ENCODE assay signal across 2 mouse cellular contexts in genomic region chr4:118123030-118123704, GRCm38 (mm10).
TF ChIP-seq lines count a peak whose summit lies in the region.

No protein-coding gene starts in this region.

TF ChIP-seq in MEL, 35 proteins besides CTCF, POLR2A, EP300 and RAD21 (continued from another document):
- TF ChIP-seq RCOR1 (IDR thresholded peaks at IDR 0.05; ENCODE audit: low read depth, low read length): no peak

TF ChIP-seq in myocyte, 11 proteins besides CTCF, POLR2A, EP300 and RAD21 (continued from another document):
- TF ChIP-seq TCF12 (IDR thresholded peaks at IDR 0.05; ENCODE audit: insufficient read depth, poor library complexity, severe bottlenecking) (peak; percentile 4), SRF (IDR thresholded peaks at IDR 0.05; ENCODE audit: control insufficient read depth, insufficient read length, low read depth) (no peak), MYOD1 (IDR thresholded peaks at IDR 0.05; ENCODE audit: control insufficient read depth in 1 of 3, insufficient read length in 2 of 3, low read depth in 2 of 3) (peak in 1 of 3 experiments; percentile 60), USF1 (IDR thresholded peaks at IDR 0.05; ENCODE audit: low read depth) (no peak), TCF3 (IDR thresholded peaks at IDR 0.05; ENCODE audit: insufficient read length, low read depth) (no peak)
